Mouse (Mus musculus): ENCODE data around the gene Cx3cr1.

The Cx3cr1 gene

GRCm38 (mm10) chr9:119950434-119950833, 119.2 kb downstream of the Cx3cr1 start:
- no peak for DNase-seq (ENCODE audit: inconsistent age in 2 of 2, low spot score in 1 of 2)

GRCm38 (mm10) chr9:119948804-119949203, 120.9 kb downstream of the Cx3cr1 start:
- DNase-seq (ENCODE audit: inconsistent age in 2 of 2, low spot score in 1 of 2), result no peak

- DNase-seq (ENCODE audit: inconsistent age in 2 of 2, low spot score in 1 of 2), result peak in 1 of 2 experiments; percentile 63
Measured at GRCm38 (mm10) chr9:119945173-119945900, 124.3 kb downstream of the Cx3cr1 start.

GRCm38 (mm10) chr9:119943326-119943725, 126.4 kb downstream of the Cx3cr1 start:
- no peak for DNase-seq (ENCODE audit: inconsistent age in 2 of 2, low spot score in 1 of 2)

GRCm38 (mm10) chr9:119941861-119942260, 127.8 kb downstream of the Cx3cr1 start:
- DNase-seq (ENCODE audit: inconsistent age in 2 of 2, low spot score in 1 of 2), result no peak

GRCm38 (mm10) chr9:119941407-119941806, 128.3 kb downstream of the Cx3cr1 start:
- no peak for DNase-seq (ENCODE audit: inconsistent age in 2 of 2, low spot score in 1 of 2)

GRCm38 (mm10) chr9:119939646-119940045, 130.0 kb downstream of the Cx3cr1 start:
- DNase-seq (ENCODE audit: inconsistent age in 2 of 2, low spot score in 1 of 2), result no peak

- DNase-seq (ENCODE audit: inconsistent age in 2 of 2, low spot score in 1 of 2), result no peak
Measured at GRCm38 (mm10) chr9:119938496-119938895, 131.2 kb downstream of the Cx3cr1 start.

- DNase-seq (ENCODE audit: inconsistent age in 2 of 2, low spot score in 1 of 2), result peak; percentile 95 to 98
Measured at GRCm38 (mm10) chr9:119937005-119937773, 132.5 kb downstream of the Cx3cr1 start, which contains the start of the genes Gorasp1 and Ttc21a. Gene Gorasp1, minus strand, starts transcription at chr9:119937565. Gene Ttc21a, plus strand, starts transcription at chr9:119937606.

- no peak for DNase-seq (ENCODE audit: inconsistent age in 2 of 2, low spot score in 1 of 2)
Measured at GRCm38 (mm10) chr9:119933675-119934074, 136.0 kb downstream of the Cx3cr1 start.

- DNase-seq (ENCODE audit: inconsistent age in 2 of 2, low spot score in 1 of 2), result no peak
Measured at GRCm38 (mm10) chr9:119932358-119932757, 137.3 kb downstream of the Cx3cr1 start.

- no peak for DNase-seq (ENCODE audit: inconsistent age in 2 of 2, low spot score in 1 of 2)
Measured at GRCm38 (mm10) chr9:119926497-119926896, 143.2 kb downstream of the Cx3cr1 start.

- DNase-seq (ENCODE audit: inconsistent age in 2 of 2, low spot score in 1 of 2), result peak in 1 of 2 experiments; percentile 57
Measured at GRCm38 (mm10) chr9:119925729-119926128, 143.9 kb downstream of the Cx3cr1 start.

GRCm38 (mm10) chr9:119925120-119925657, 144.5 kb downstream of the Cx3cr1 start:
- peak in 1 of 2 experiments; percentile 64 for DNase-seq (ENCODE audit: inconsistent age in 2 of 2, low spot score in 1 of 2)

- no peak for DNase-seq (ENCODE audit: inconsistent age in 2 of 2, low spot score in 1 of 2)
Measured at GRCm38 (mm10) chr9:119923462-119923861, 146.2 kb downstream of the Cx3cr1 start.

- no peak for DNase-seq (ENCODE audit: inconsistent age in 2 of 2, low spot score in 1 of 2)
Measured at GRCm38 (mm10) chr9:119919858-119920257, 149.8 kb downstream of the Cx3cr1 start.

GRCm38 (mm10) chr9:119913087-119913838, 156.4 kb downstream of the Cx3cr1 start:
- DNase-seq (ENCODE audit: inconsistent age in 2 of 2, low spot score in 1 of 2), result peak in 1 of 2 experiments; percentile 24

GRCm38 (mm10) chr9:119909931-119910330, 159.7 kb downstream of the Cx3cr1 start:
- no peak for DNase-seq (ENCODE audit: inconsistent age in 2 of 2, low spot score in 1 of 2)

- DNase-seq (ENCODE audit: inconsistent age in 2 of 2, low spot score in 1 of 2), result no peak
Measured at GRCm38 (mm10) chr9:119908708-119909107, 161.0 kb downstream of the Cx3cr1 start.

GRCm38 (mm10) chr9:119902410-119903151, 167.1 kb downstream of the Cx3cr1 start:
- no peak for DNase-seq (ENCODE audit: inconsistent age in 2 of 2, low spot score in 1 of 2)

Measured in adrenal gland, adult (tissue).